Mouse (Mus musculus): ENCODE measurements at regions not wholly inside any gene's neighbourhood (a gene's known extent, or its start where the extent isn't known, plus 50 kb on each side); places are given as distances from the start of the nearest gene placed in this dataset.

- Histone ChIP-seq H3K9ac (replicated peaks; ENCODE audit: low read length) (no peak overlapping the region), H3K36me3 (ENCODE audit: insufficient read depth, low read length) (no peaks in the 10 kb centered on the region), H3K4me3 (ENCODE audit: low read length) (no peak overlapping the region), H3K4me2 (ENCODE audit: low read depth, low read length) (no peak overlapping the region), H3K27ac (no peak overlapping the region), H3K27me3 (ENCODE audit: insufficient read depth, low read length) (no peaks in the 10 kb centered on the region), H3K4me1 (ENCODE audit: insufficient read depth, low read length) (no peaks in the 10 kb centered on the region), H3K9me3 (ENCODE audit: low read length) (no peaks in the 10 kb centered on the region)
- DNase-seq (ENCODE audit: low spot score) (no peak), ATAC-seq (no peak)
- WGBS, result 67% methylated on average over 2 of the region's 2 CpGs
- no peak for TF ChIP-seq CTCF (IDR thresholded peaks at IDR 0.05; ENCODE audit: low read depth)
These were observed 69.6 kb downstream of the Cetn3 start for GRCm38 (mm10) chr13:81852309-81852978.

- WGBS, result 61% methylated on average over 4 of the region's 4 CpGs
- no peak for DNase-seq (ENCODE audit: low spot score)
- no peak for ATAC-seq
These were observed 73.2 kb downstream of the Cetn3 start for GRCm38 (mm10) chr13:81856072-81856471.

GRCm38 (mm10) chr13:81860683-81861082 is 77.8 kb downstream of the Cetn3 start:
- no peak overlapping the region for H3K27ac ChIP-seq
- no peak for TF ChIP-seq CTCF (IDR thresholded peaks at IDR 0.05; ENCODE audit: low read depth)
- no peaks in the 10 kb centered on the region for H3K36me3 ChIP-seq (ENCODE audit: insufficient read depth, low read length)
- no peak overlapping the region for H3K4me3 ChIP-seq (ENCODE audit: low read length)
- no peak overlapping the region for H3K4me2 ChIP-seq (ENCODE audit: low read depth, low read length)
- H3K4me1 ChIP-seq (ENCODE audit: insufficient read depth, low read length), result no peaks in the 10 kb centered on the region
- no peaks in the 10 kb centered on the region for H3K27me3 ChIP-seq (ENCODE audit: insufficient read depth, low read length)
- H3K9me3 ChIP-seq (ENCODE audit: low read length), result no peaks in the 10 kb centered on the region
- no peak overlapping the region for H3K9ac ChIP-seq (replicated peaks; ENCODE audit: low read length)
- ATAC-seq, result no peak
- WGBS, result 73% methylated on average over 4 of the region's 4 CpGs
- DNase-seq (ENCODE audit: low spot score), result no peak

More at GRCm38 (mm10) chr13:81856072-81856471, 73.2 kb downstream of the Cetn3 start:
- no peaks in the 10 kb centered on the region for H3K36me3 ChIP-seq (ENCODE audit: insufficient read depth, low read length)
- no peaks in the 10 kb centered on the region for H3K4me1 ChIP-seq (ENCODE audit: insufficient read depth, low read length)
- no peak overlapping the region for H3K27ac ChIP-seq
- H3K9ac ChIP-seq (replicated peaks; ENCODE audit: low read length), result no peak overlapping the region
- no peak overlapping the region for H3K4me3 ChIP-seq (ENCODE audit: low read length)
- H3K4me2 ChIP-seq (ENCODE audit: low read depth, low read length), result no peak overlapping the region
- no peaks in the 10 kb centered on the region for H3K27me3 ChIP-seq (ENCODE audit: insufficient read depth, low read length)
- no peaks in the 10 kb centered on the region for H3K9me3 ChIP-seq (ENCODE audit: low read length)
- TF ChIP-seq CTCF (IDR thresholded peaks at IDR 0.05; ENCODE audit: low read depth), result no peak

GRCm38 (mm10) chr13:81861886-81862600 is 79.2 kb downstream of the Cetn3 start:
- H3K27me3 ChIP-seq (ENCODE audit: insufficient read depth, low read length), result no peaks in the 10 kb centered on the region
- H3K9me3 ChIP-seq (ENCODE audit: low read length), result no peaks in the 10 kb centered on the region
- no peak for TF ChIP-seq CTCF (IDR thresholded peaks at IDR 0.05; ENCODE audit: low read depth)
- H3K9ac ChIP-seq (replicated peaks; ENCODE audit: low read length), result no peak overlapping the region
- DNase-seq (ENCODE audit: low spot score) (no peak), ATAC-seq (no peak)
- WGBS, result 90% methylated on average over 5 of the region's 5 CpGs
- no peak overlapping the region for H3K4me2 ChIP-seq (ENCODE audit: low read depth, low read length)
- H3K27ac ChIP-seq, result no peak overlapping the region
- H3K4me3 ChIP-seq (ENCODE audit: low read length), result no peak overlapping the region
- no peaks in the 10 kb centered on the region for H3K36me3 ChIP-seq (ENCODE audit: insufficient read depth, low read length)
- no peaks in the 10 kb centered on the region for H3K4me1 ChIP-seq (ENCODE audit: insufficient read depth, low read length)

GRCm38 (mm10) chr13:81871226-81871625 is 88.3 kb downstream of the Cetn3 start:
- ATAC-seq (no peak), DNase-seq (ENCODE audit: low spot score) (no peak)
- 70% methylated on average over 9 of the region's 9 CpGs for WGBS

GRCm38 (mm10) chr13:81885879-81886278 is 103.0 kb downstream of the Cetn3 start:
- TF ChIP-seq CTCF (IDR thresholded peaks at IDR 0.05; ENCODE audit: low read depth), result no peak
- H3K27me3 ChIP-seq (ENCODE audit: insufficient read depth, low read length), result no peaks in the 10 kb centered on the region
- H3K4me3 ChIP-seq (ENCODE audit: low read length), result no peak overlapping the region
- H3K9ac ChIP-seq (replicated peaks; ENCODE audit: low read length), result no peak overlapping the region
- H3K9me3 ChIP-seq (ENCODE audit: low read length), result no peaks in the 10 kb centered on the region
- H3K4me2 ChIP-seq (ENCODE audit: low read depth, low read length), result no peak overlapping the region
- no peak for ATAC-seq
- H3K36me3 ChIP-seq (ENCODE audit: insufficient read depth, low read length), result no peaks in the 10 kb centered on the region
- 32% methylated on average over 6 of the region's 6 CpGs for WGBS
- no peaks in the 10 kb centered on the region for H3K4me1 ChIP-seq (ENCODE audit: insufficient read depth, low read length)
- DNase-seq (ENCODE audit: low spot score), result peak; percentile 27
- H3K27ac ChIP-seq, result no peak overlapping the region

More at GRCm38 (mm10) chr13:81871226-81871625, 88.3 kb downstream of the Cetn3 start:
- no peaks in the 10 kb centered on the region for H3K9me3 ChIP-seq (ENCODE audit: low read length)
- no peak overlapping the region for H3K4me3 ChIP-seq (ENCODE audit: low read length)
- no peaks in the 10 kb centered on the region for H3K36me3 ChIP-seq (ENCODE audit: insufficient read depth, low read length)
- no peaks in the 10 kb centered on the region for H3K4me1 ChIP-seq (ENCODE audit: insufficient read depth, low read length)
- no peak overlapping the region for H3K4me2 ChIP-seq (ENCODE audit: low read depth, low read length)
- no peak overlapping the region for H3K9ac ChIP-seq (replicated peaks; ENCODE audit: low read length)
- H3K27ac ChIP-seq, result no peak overlapping the region
- TF ChIP-seq CTCF (IDR thresholded peaks at IDR 0.05; ENCODE audit: low read depth), result no peak
- no peaks in the 10 kb centered on the region for H3K27me3 ChIP-seq (ENCODE audit: insufficient read depth, low read length)

- no peaks in the 10 kb centered on the region for H3K9me3 ChIP-seq (ENCODE audit: low read length)
- H3K9ac ChIP-seq (replicated peaks; ENCODE audit: low read length), result no peak overlapping the region
- H3K36me3 ChIP-seq (ENCODE audit: insufficient read depth, low read length), result no peaks in the 10 kb centered on the region
- H3K4me3 ChIP-seq (ENCODE audit: low read length), result no peak overlapping the region
- no peak overlapping the region for H3K4me2 ChIP-seq (ENCODE audit: low read depth, low read length)
- H3K27ac ChIP-seq, result no peak overlapping the region
- DNase-seq (ENCODE audit: low spot score) (no peak), ATAC-seq (no peak)
- no peaks in the 10 kb centered on the region for H3K27me3 ChIP-seq (ENCODE audit: insufficient read depth, low read length)
- 93% methylated on average over 4 of the region's 4 CpGs for WGBS
- H3K4me1 ChIP-seq (ENCODE audit: insufficient read depth, low read length), result no peaks in the 10 kb centered on the region
- TF ChIP-seq CTCF (IDR thresholded peaks at IDR 0.05; ENCODE audit: low read depth), result no peak
These were observed 147.4 kb downstream of the Cetn3 start for GRCm38 (mm10) chr13:81930266-81930665.

Measured in hindbrain, postnatal 0 days (tissue).